Mouse (Mus musculus) heart, embryonic 12.5 days (tissue): ENCODE measurements around the gene Chl1. TPM values are rescaled to one million over a fixed set of nuclear protein-coding genes. Genes with fewer than 3 reads are reported as not detected.

Source experiments
- ATAC-seq: fragments of 200-750 bp; cut with Nextera tagmentation; 2 replicates; pipeline ENCODE4 v1.8.0; 2017; ENCODE audit warnings: moderate TSS enrichment, moderate library complexity; ENCODE audit not compliant: insufficient number of reproducible peaks, low FRiP score
- H3K27ac ChIP-seq: fragments of 300-500 bp; sonication (generic); 2 replicates; pipeline ENCODE4 v1.5.1; 2016; ENCODE audit warnings: mild to moderate bottlenecking, moderate library complexity; ENCODE audit not compliant: poor library complexity, severe bottlenecking
- H3K27me3 ChIP-seq: fragments of 300-500 bp; sonication (generic); replicated peaks from 2 replicates; pipeline ENCODE4 v1.6.1; 2016; ENCODE audit warnings: mild to moderate bottlenecking, moderate library complexity
- H3K36me3 ChIP-seq: fragments of 300-500 bp; sonication (generic); 2 replicates; pipeline ENCODE4 v1.6.1; 2016; ENCODE audit warnings: mild to moderate bottlenecking, moderate library complexity
- H3K4me1 ChIP-seq: fragments of 300-500 bp; sonication (generic); replicated peaks from 2 replicates; pipeline ENCODE4 v1.6.1; 2016; ENCODE audit warnings: mild to moderate bottlenecking
- H3K4me2 ChIP-seq: fragments of 300-500 bp; sonication (generic); 2 replicates; pipeline ENCODE4 v1.6.1; 2016; ENCODE audit warnings: mild to moderate bottlenecking, moderate library complexity
- H3K4me3 ChIP-seq: fragments of 300-500 bp; sonication (generic); 2 replicates; pipeline ENCODE4 v1.5.1; 2016; ENCODE audit warnings: mild to moderate bottlenecking
- H3K9ac ChIP-seq: fragments of 300-500 bp; sonication (generic); 2 replicates; pipeline ENCODE4 v1.6.1; 2016; ENCODE audit warnings: mild to moderate bottlenecking, moderate library complexity
- H3K9me3 ChIP-seq: fragments of 300-500 bp; sonication (generic); replicated peaks from 2 replicates; pipeline ENCODE4 v1.6.1; 2016; ENCODE audit warnings: mild to moderate bottlenecking, moderate library complexity
- WGBS: fragments of 180-500 bp; shearing (Covaris S2); methylation state at CpG from one replicate; pipeline ENCODE4 v1.1.7; 2016; 5-methylcytosine and 5-hydroxymethylcytosine counted together
- polyA plus RNA-seq: library from polyadenylated mRNA; unstranded; fragments of >200 nt; fragmentation: Nextera tagmentation; extraction: Ambion mirVana; gene quantifications from 2 replicates; pipeline ENCODE4 v1.2.1, GENCODE M21; 2016

Gene Chl1
- polyA plus RNA-seq, 1 experiment from 2014 or later: not detected

- Histone ChIP-seq H3K4me2 (no peak overlapping the region), H3K9me3 (no peaks in the 10 kb centered on the region), H3K4me3 (no peak overlapping the region), H3K27me3 (no peaks in the 10 kb centered on the region), H3K27ac (no peak overlapping the region), H3K36me3 (no peaks in the 10 kb centered on the region), H3K4me1 (no peaks in the 10 kb centered on the region), H3K9ac (no peak overlapping the region)
- 89% methylated on average over 3 of the region's 3 CpGs for WGBS
- no peak for ATAC-seq
Measured at GRCm38 (mm10) chr6:103673111-103673510, 162.7 kb downstream of the Chl1 start.

GRCm38 (mm10) chr6:103674332-103674731 is 163.9 kb downstream of the Chl1 start:
- H3K27ac ChIP-seq: no peak overlapping the region
- no peaks in the 10 kb centered on the region for H3K4me1 ChIP-seq
- no peak overlapping the region for H3K9ac ChIP-seq
- H3K4me2 ChIP-seq: no peak overlapping the region
- no peaks in the 10 kb centered on the region for H3K9me3 ChIP-seq
- H3K27me3 ChIP-seq: no peaks in the 10 kb centered on the region
- no peaks in the 10 kb centered on the region for H3K36me3 ChIP-seq
- 56% methylated on average over 6 of the region's 6 CpGs for WGBS
- H3K4me3 ChIP-seq: no peak overlapping the region
- no peak for ATAC-seq

- H3K9ac ChIP-seq: no peak overlapping the region
- WGBS: 81% methylated on average over 2 of the region's 2 CpGs
- no peak overlapping the region for H3K27ac ChIP-seq
- H3K4me3 ChIP-seq: no peak overlapping the region
- no peak overlapping the region for H3K4me2 ChIP-seq
- no peaks in the 10 kb centered on the region for H3K27me3 ChIP-seq
- H3K36me3 ChIP-seq: no peaks in the 10 kb centered on the region
- ATAC-seq: no peak
- H3K4me1 ChIP-seq: no peaks in the 10 kb centered on the region
- no peaks in the 10 kb centered on the region for H3K9me3 ChIP-seq
Measured at GRCm38 (mm10) chr6:103675145-103675544, 164.8 kb downstream of the Chl1 start.

GRCm38 (mm10) chr6:103676664-103677063 is 166.3 kb downstream of the Chl1 start:
- no peak overlapping the region for H3K27ac ChIP-seq
- H3K36me3 ChIP-seq: no peaks in the 10 kb centered on the region
- no peaks in the 10 kb centered on the region for H3K9me3 ChIP-seq
- WGBS: 85% methylated on average over 5 of the region's 5 CpGs
- H3K4me3 ChIP-seq: no peak overlapping the region
- ATAC-seq: no peak
- no peaks in the 10 kb centered on the region for H3K4me1 ChIP-seq
- H3K27me3 ChIP-seq: no peaks in the 10 kb centered on the region
- H3K9ac ChIP-seq: no peak overlapping the region
- H3K4me2 ChIP-seq: no peak overlapping the region

GRCm38 (mm10) chr6:103677072-103677471 is 166.7 kb downstream of the Chl1 start:
- H3K4me3 ChIP-seq: no peak overlapping the region
- 84% methylated on average over 1 of the region's 1 CpGs for WGBS

GRCm38 (mm10) chr6:103682854-103683574 is 172.6 kb downstream of the Chl1 start:
- 12% methylated on average over 8 of the region's 8 CpGs for WGBS
- no peak overlapping the region for H3K9ac ChIP-seq
- ATAC-seq: no peak
- no peaks in the 10 kb centered on the region for H3K27me3 ChIP-seq
- no peaks in the 10 kb centered on the region for H3K36me3 ChIP-seq
- no peaks in the 10 kb centered on the region for H3K4me1 ChIP-seq
- no peaks in the 10 kb centered on the region for H3K9me3 ChIP-seq
- H3K27ac ChIP-seq: no peak overlapping the region
- no peak overlapping the region for H3K4me2 ChIP-seq
- H3K4me3 ChIP-seq: no peak overlapping the region

More at GRCm38 (mm10) chr6:103677072-103677471, 166.7 kb downstream of the Chl1 start:
- H3K4me2 ChIP-seq: no peak overlapping the region
- H3K27me3 ChIP-seq: no peaks in the 10 kb centered on the region
- no peaks in the 10 kb centered on the region for H3K36me3 ChIP-seq
- no peaks in the 10 kb centered on the region for H3K9me3 ChIP-seq
- no peak overlapping the region for H3K9ac ChIP-seq
- no peak overlapping the region for H3K27ac ChIP-seq
- H3K4me1 ChIP-seq: no peaks in the 10 kb centered on the region
- no peak for ATAC-seq

DNA sequence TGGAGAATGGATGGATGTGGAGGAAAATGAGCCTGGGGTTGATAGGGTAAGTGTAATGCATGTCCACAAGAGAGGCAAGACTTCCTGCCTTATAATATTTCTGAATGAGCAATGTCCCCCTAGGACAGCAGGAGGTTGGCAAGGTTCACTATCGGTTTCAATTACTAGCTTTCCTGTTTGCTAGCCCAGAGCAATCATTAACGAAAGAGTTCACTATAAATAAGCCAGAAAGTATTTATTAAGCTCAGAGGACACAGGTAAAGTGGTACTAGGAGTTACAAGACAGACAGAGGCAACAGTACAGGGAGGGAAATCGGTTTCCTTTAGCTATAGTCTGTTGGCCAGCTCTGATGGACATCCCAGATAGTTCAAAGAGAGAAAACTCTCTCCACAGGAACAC is 182.1 kb downstream of the Chl1 start:
- no peak for ATAC-seq
- Histone ChIP-seq H3K27ac (no peak overlapping the region), H3K4me1 (no peaks in the 10 kb centered on the region), H3K4me3 (no peak overlapping the region), H3K36me3 (no peaks in the 10 kb centered on the region), H3K9me3 (no peaks in the 10 kb centered on the region), H3K4me2 (no peak overlapping the region), H3K27me3 (no peaks in the 10 kb centered on the region), H3K9ac (no peak overlapping the region)
- WGBS: 70% methylated on average over 3 of the region's 3 CpGs

DNA sequence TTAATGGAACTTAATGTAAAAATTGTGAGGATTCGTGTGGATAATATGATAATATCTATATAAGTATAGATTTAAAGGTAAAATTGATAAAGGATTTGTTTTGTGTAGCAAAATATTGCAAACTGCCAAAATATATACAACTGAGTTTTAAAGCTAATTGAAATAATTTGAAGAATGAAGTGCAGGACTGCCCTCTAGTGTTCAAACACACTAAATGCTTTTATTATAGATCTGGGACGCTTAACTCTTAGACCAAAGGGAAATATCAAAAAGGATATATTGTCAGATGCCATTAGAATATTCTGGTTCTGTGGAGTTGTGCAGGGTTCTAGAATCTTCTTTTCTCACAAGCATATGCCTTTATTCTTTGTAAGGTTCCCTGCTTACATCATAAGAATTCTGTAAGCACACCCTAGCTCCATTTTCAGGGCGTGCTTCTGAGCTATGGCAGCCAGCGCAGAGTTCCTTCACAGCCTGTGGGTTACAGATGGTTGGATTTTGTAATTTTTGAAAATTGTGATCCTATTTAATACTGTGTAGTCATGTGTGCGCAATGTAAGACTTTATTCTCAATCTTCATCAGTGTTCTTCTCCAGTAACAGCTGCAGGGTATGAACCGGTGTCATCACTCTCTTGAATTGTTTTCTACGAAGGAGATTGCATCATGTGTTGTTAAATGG is 187.1 kb downstream of the Chl1 start:
- ATAC-seq: no peak
- Histone ChIP-seq H3K36me3 (no peaks in the 10 kb centered on the region), H3K4me2 (no peak overlapping the region), H3K27me3 (no peaks in the 10 kb centered on the region), H3K9me3 (no peaks in the 10 kb centered on the region), H3K4me3 (no peak overlapping the region), H3K4me1 (no peaks in the 10 kb centered on the region), H3K9ac (no peak overlapping the region), H3K27ac (no peak overlapping the region)
- 60% methylated on average over 7 of the region's 7 CpGs for WGBS

DNA sequence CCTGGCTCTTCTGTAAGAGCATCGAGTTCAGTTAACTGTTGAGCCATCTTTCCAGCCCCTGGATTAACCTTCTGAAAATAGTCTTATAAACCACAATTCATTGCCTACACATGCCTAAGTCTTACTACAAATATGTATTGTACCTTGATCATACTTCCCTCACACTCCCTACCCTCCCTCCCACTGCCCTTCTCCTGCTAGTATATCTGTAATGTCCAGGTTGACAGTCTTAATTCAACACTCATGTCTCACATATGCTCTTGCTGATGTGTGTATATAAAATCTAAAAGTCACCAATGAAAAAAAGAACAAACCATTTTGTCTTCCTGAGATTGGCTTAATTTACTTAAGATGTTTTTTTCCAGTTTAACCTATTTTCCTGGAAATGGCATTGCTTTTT is 189.1 kb downstream of the Chl1 start:
- Histone ChIP-seq H3K9ac (no peak overlapping the region), H3K9me3 (no peaks in the 10 kb centered on the region), H3K27ac (no peak overlapping the region), H3K4me1 (no peaks in the 10 kb centered on the region), H3K4me3 (no peak overlapping the region), H3K36me3 (no peaks in the 10 kb centered on the region), H3K27me3 (no peaks in the 10 kb centered on the region), H3K4me2 (no peak overlapping the region)
- no peak for ATAC-seq
- WGBS: 92% methylated on average over 1 of the region's 1 CpGs

DNA sequence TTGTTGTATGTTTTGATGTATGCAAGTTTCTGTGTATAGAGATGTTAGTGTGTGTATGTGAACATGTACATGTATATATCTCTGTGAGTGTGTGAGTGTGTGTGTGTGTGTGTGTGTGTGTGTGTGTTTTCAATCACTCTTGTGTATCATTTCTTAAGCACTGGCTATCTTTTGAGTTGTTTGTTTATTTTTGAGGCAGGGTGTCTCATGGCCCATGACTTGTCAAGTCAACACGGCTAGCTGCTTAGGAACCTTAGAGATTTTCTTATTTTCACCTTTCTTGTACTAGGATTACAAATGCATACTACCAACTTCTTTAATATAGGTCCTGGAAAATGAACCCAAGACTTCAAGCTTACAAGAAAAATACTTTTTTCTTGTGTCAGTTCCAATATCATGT is 189.5 kb downstream of the Chl1 start:
- H3K27me3 ChIP-seq: no peaks in the 10 kb centered on the region
- 32% methylated on average over 1 of the region's 1 CpGs for WGBS
- ATAC-seq: no peak
- no peaks in the 10 kb centered on the region for H3K9me3 ChIP-seq
- H3K4me2 ChIP-seq: no peak overlapping the region
- H3K4me1 ChIP-seq: no peaks in the 10 kb centered on the region
- H3K27ac ChIP-seq: no peak overlapping the region
- no peaks in the 10 kb centered on the region for H3K36me3 ChIP-seq
- no peak overlapping the region for H3K9ac ChIP-seq
- no peak overlapping the region for H3K4me3 ChIP-seq

- no peaks in the 10 kb centered on the region for H3K27me3 ChIP-seq
Measured at GRCm38 (mm10) chr6:103700336-103700735, 189.9 kb downstream of the Chl1 start.

More at GRCm38 (mm10) chr6:103700336-103700735, 189.9 kb downstream of the Chl1 start:
- WGBS: 21% methylated on average over 7 of the region's 7 CpGs
- H3K4me1 ChIP-seq: no peaks in the 10 kb centered on the region
- no peak overlapping the region for H3K4me2 ChIP-seq
- no peak overlapping the region for H3K4me3 ChIP-seq
- H3K9ac ChIP-seq: no peak overlapping the region
- no peaks in the 10 kb centered on the region for H3K9me3 ChIP-seq
- no peak for ATAC-seq
- H3K36me3 ChIP-seq: no peaks in the 10 kb centered on the region
- H3K27ac ChIP-seq: no peak overlapping the region
